Mouse (Mus musculus) heart, embryonic 11.5 days (tissue): Measurements from ENCODE around the gene Plxnd1. TPM values are rescaled to one million over a fixed set of nuclear protein-coding genes. Genes with fewer than 3 reads are reported as not detected.

Experiments
- ATAC-seq: fragments of 200-750 bp; cut with Nextera tagmentation; replicated peaks from 2 replicates; pipeline ENCODE4 v1.8.0; 2017; ENCODE audit warnings: moderate library complexity; ENCODE audit not compliant: insufficient number of reproducible peaks, low FRiP score, low TSS enrichment
- H3K27ac ChIP-seq: fragments of 300-500 bp; sonication (generic); 2 replicates; pipeline ENCODE4 v1.5.1; 2014; ENCODE audit warnings: mild to moderate bottlenecking, low read depth, low read length
- H3K27me3 ChIP-seq: fragments of 300-500 bp; sonication (generic); 2 replicates; pipeline ENCODE4 v1.6.1; 2014; ENCODE audit warnings: mild to moderate bottlenecking, low read length, mixed read lengths; ENCODE audit not compliant: control insufficient read depth, insufficient read depth
- H3K36me3 ChIP-seq: fragments of 300-500 bp; sonication (generic); 2 replicates; pipeline ENCODE4 v1.6.1; 2014; ENCODE audit warnings: mild to moderate bottlenecking, low read length, moderate library complexity, mixed read lengths; ENCODE audit not compliant: control insufficient read depth, insufficient read depth
- H3K4me1 ChIP-seq: fragments of 300-500 bp; sonication (generic); 2 replicates; pipeline ENCODE4 v1.6.1; 2014; ENCODE audit warnings: low read length; ENCODE audit not compliant: control insufficient read depth, insufficient read depth
- H3K4me2 ChIP-seq: fragments of 300-500 bp; sonication (generic); 2 replicates; pipeline ENCODE4 v1.6.1; 2014; ENCODE audit warnings: mild to moderate bottlenecking, moderate library complexity
- H3K4me3 ChIP-seq: fragments of 300-500 bp; sonication (generic); 2 replicates; pipeline ENCODE4 v1.5.1; 2014; ENCODE audit warnings: low read depth, low read length
- H3K9ac ChIP-seq: fragments of 300-500 bp; sonication (generic); 2 replicates; pipeline ENCODE4 v1.6.1; 2014; ENCODE audit warnings: mild to moderate bottlenecking, low read depth, low read length, moderate library complexity
- H3K9me3 ChIP-seq: fragments of 300-500 bp; sonication (generic); replicated peaks from 2 replicates; pipeline ENCODE4 v1.6.1; 2016; ENCODE audit warnings: low read length; ENCODE audit not compliant: control insufficient read depth
- WGBS: fragments of 180-500 bp; shearing (Covaris S2); extraction: QIAGEN DNeasy Blood & Tissue Kit; methylation state at CpG from one replicate; pipeline ENCODE4 v1.1.7; 2014; ENCODE audit not compliant: insufficient replicate concordance; 5-methylcytosine and 5-hydroxymethylcytosine counted together
- polyA plus RNA-seq: library from polyadenylated mRNA; unstranded; fragments of >200 nt; fragmentation: Nextera tagmentation; extraction: Ambion mirVana; gene quantifications from 2 replicates; pipeline ENCODE4 v1.2.1, GENCODE M21; 2014

Gene Plxnd1
- polyA plus RNA-seq, 1 experiment from 2014 or later, result 56.1 TPM

GRCm38 (mm10) chr6:115983306-115984038 is 11.3 kb downstream of the Plxnd1 start:
- no peaks in the 10 kb centered on the region for H3K9me3 ChIP-seq
- H3K4me1 ChIP-seq, result peaks cover 51% of the 10 kb centered on the region
- no peaks in the 10 kb centered on the region for H3K27me3 ChIP-seq
- no peak overlapping the region; the same call in 1 of the 2 replicates for H3K4me2 ChIP-seq
- WGBS, result 59% methylated on average over 12 of the region's 12 CpGs
- no peaks in the 10 kb centered on the region for H3K36me3 ChIP-seq
- peak overlapping the region; percentile 66 for H3K27ac ChIP-seq
- no peak overlapping the region for H3K4me3 ChIP-seq
- peak overlapping the region; percentile 43; the same call in 1 of the 2 replicates for H3K9ac ChIP-seq
- no peak for ATAC-seq

- Histone ChIP-seq H3K4me1 (peaks cover 51% of the 10 kb centered on the region), H3K36me3 (no peaks in the 10 kb centered on the region), H3K4me2 (no peak overlapping the region), H3K4me3 (no peak overlapping the region), H3K9me3 (no peaks in the 10 kb centered on the region), H3K27me3 (no peaks in the 10 kb centered on the region), H3K27ac (peak overlapping the region; percentile 64), H3K9ac (no peak overlapping the region)
- no peak for ATAC-seq
- WGBS, result 71% methylated on average over 7 of the region's 7 CpGs
Observed at GRCm38 (mm10) chr6:115982889-115983288, 11.9 kb downstream of the Plxnd1 start.

- H3K36me3 ChIP-seq, result no peaks in the 10 kb centered on the region
- no peak overlapping the region for H3K27ac ChIP-seq
- no peak overlapping the region for H3K4me2 ChIP-seq
- H3K9me3 ChIP-seq, result no peaks in the 10 kb centered on the region
- ATAC-seq, result no peak
- H3K27me3 ChIP-seq, result no peaks in the 10 kb centered on the region; the same call in 1 of the 2 replicates
- H3K4me1 ChIP-seq, result peaks cover 22% of the 10 kb centered on the region
- WGBS, result 63% methylated on average over 8 of the region's 8 CpGs
- no peak overlapping the region for H3K9ac ChIP-seq
- no peak overlapping the region for H3K4me3 ChIP-seq
Observed at GRCm38 (mm10) chr6:115978596-115978995, 16.2 kb downstream of the Plxnd1 start.

GRCm38 (mm10) chr6:115977810-115978209 is 17.0 kb downstream of the Plxnd1 start:
- Histone ChIP-seq H3K4me2 (no peak overlapping the region), H3K27ac (no peak overlapping the region), H3K4me1 (peaks cover 19% of the 10 kb centered on the region), H3K9ac (no peak overlapping the region), H3K36me3 (no peaks in the 10 kb centered on the region), H3K27me3 (no peaks in the 10 kb centered on the region; the same call in 1 of the 2 replicates), H3K9me3 (no peaks in the 10 kb centered on the region), H3K4me3 (no peak overlapping the region)
- no peak for ATAC-seq
- WGBS, result 89% methylated on average over 15 of the region's 15 CpGs

- Histone ChIP-seq H3K4me1 (peaks cover 38% of the 10 kb centered on the region), H3K27ac (no peak overlapping the region), H3K36me3 (no peaks in the 10 kb centered on the region), H3K4me2 (no peak overlapping the region), H3K9ac (no peak overlapping the region), H3K9me3 (no peaks in the 10 kb centered on the region), H3K4me3 (no peak overlapping the region), H3K27me3 (no peaks in the 10 kb centered on the region; the same call in 1 of the 2 replicates)
- WGBS, result 81% methylated on average over 8 of the region's 8 CpGs
- no peak for ATAC-seq
Observed at GRCm38 (mm10) chr6:115975606-115976005, 19.2 kb downstream of the Plxnd1 start.

- H3K4me1 ChIP-seq, result peaks cover 30% of the 10 kb centered on the region
- no peak overlapping the region for H3K4me2 ChIP-seq
- no peaks in the 10 kb centered on the region; the same call in 1 of the 2 replicates for H3K27me3 ChIP-seq
- no peak overlapping the region for H3K27ac ChIP-seq
- no peak overlapping the region for H3K9ac ChIP-seq
- no peaks in the 10 kb centered on the region for H3K36me3 ChIP-seq
- no peak for ATAC-seq
- no peak overlapping the region for H3K4me3 ChIP-seq
- WGBS, result 81% methylated on average over 16 of the region's 16 CpGs
- no peaks in the 10 kb centered on the region for H3K9me3 ChIP-seq
Observed at GRCm38 (mm10) chr6:115973881-115974662, 20.7 kb downstream of the Plxnd1 start.

- Histone ChIP-seq H3K27me3 (no peaks in the 10 kb centered on the region; the same call in 1 of the 2 replicates), H3K4me3 (no peak overlapping the region), H3K4me2 (no peak overlapping the region), H3K9me3 (no peaks in the 10 kb centered on the region), H3K4me1 (peaks cover 32% of the 10 kb centered on the region), H3K9ac (no peak overlapping the region), H3K36me3 (no peaks in the 10 kb centered on the region), H3K27ac (no peak overlapping the region)
- no peak for ATAC-seq
- 82% methylated on average over 15 of the region's 15 CpGs for WGBS
Observed at GRCm38 (mm10) chr6:115973139-115973875, 21.5 kb downstream of the Plxnd1 start.

- Histone ChIP-seq H3K4me3 (no peak overlapping the region), H3K4me1 (peaks cover 27% of the 10 kb centered on the region), H3K4me2 (no peak overlapping the region), H3K27ac (no peak overlapping the region), H3K36me3 (no peaks in the 10 kb centered on the region), H3K27me3 (no peaks in the 10 kb centered on the region; the same call in 1 of the 2 replicates), H3K9ac (no peak overlapping the region), H3K9me3 (no peaks in the 10 kb centered on the region)
- WGBS, result 69% methylated on average over 7 of the region's 7 CpGs
- ATAC-seq, result no peak
Observed at GRCm38 (mm10) chr6:115972083-115972764, 22.6 kb downstream of the Plxnd1 start.
